In the genomic region with DNA sequence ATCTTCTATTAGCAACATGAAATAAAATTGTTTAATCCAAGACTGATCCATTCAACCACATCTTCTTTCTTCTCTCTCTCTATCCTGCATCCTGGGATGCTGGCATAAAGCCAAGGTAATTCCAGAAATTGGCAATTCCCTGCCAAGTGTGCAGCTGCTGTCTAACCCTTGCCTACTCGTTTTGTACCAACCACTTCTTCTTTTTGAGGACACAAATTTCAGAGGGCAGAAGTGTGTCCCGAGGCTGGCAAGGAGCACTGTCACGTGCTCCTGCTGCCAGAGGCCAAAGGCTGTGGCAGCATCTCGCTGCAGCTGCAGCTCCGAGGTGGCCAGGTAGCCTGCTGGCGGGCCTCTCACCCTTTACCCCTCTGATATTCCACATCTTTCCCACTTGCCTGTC, we compare ENCODE assay signal across 10 mouse cellular contexts.
DNase-seq lines count a peak whose midpoint lies in the region; ATAC-seq and TF ChIP-seq lines count a peak whose summit lies in the region.
"Had no signal": no experiment of that assay in that cellular context is flagged by ENCODE, and none has a peak within 500 bp of the region (broad histone marks: within the 10 kb centered on the region; RNA-seq: fewer than 3 reads in every experiment).

No protein-coding gene starts in this region.

- H3K4me3 ChIP-seq in forebrain, embryonic 13.5 days = no peak overlapping the region
- no peak overlapping the region for H3K4me3 ChIP-seq in forebrain, embryonic 10.5 days
- H3K4me3 ChIP-seq in hindbrain, postnatal 0 days (ENCODE audit: low read length) = no peak overlapping the region
- H3K4me3 ChIP-seq in olfactory bulb, adult 2 months (ENCODE audit: insufficient read depth, low read depth, low read length) = no peak overlapping the region
- H3K4me3 ChIP-seq: lung, embryonic 15.5 days had no signal

- DNase-seq in forebrain, embryonic 10.5 days (ENCODE audit: extremely low spot score, low spot score) = no peak
- peak; percentile 57 for DNase-seq in retina, postnatal 1 day
- no peak for DNase-seq in retina, embryonic 14.5 days (ENCODE audit: low spot score)
- peak; percentile 89 for DNase-seq in hindbrain, postnatal 0 days (ENCODE audit: low spot score)

- no peak for TF ChIP-seq POLR2A in olfactory bulb, adult 2 months (IDR thresholded peaks at IDR 0.05; ENCODE audit: insufficient read depth, low read depth, low read length)

- peaks cover 34% of the 10 kb centered on the region for H3K4me1 ChIP-seq in forebrain, embryonic 13.5 days
- peaks cover 27% of the 10 kb centered on the region for H3K4me1 ChIP-seq in forebrain, embryonic 10.5 days
- H3K4me1 ChIP-seq in hindbrain, postnatal 0 days (ENCODE audit: insufficient read depth, low read length) = peaks cover 11% of the 10 kb centered on the region
- H3K4me1 ChIP-seq in olfactory bulb, adult 2 months (ENCODE audit: control insufficient read depth, insufficient read depth, low read length) = peaks cover 14% of the 10 kb centered on the region
- H3K4me1 ChIP-seq: lung, embryonic 15.5 days had no signal

- TF ChIP-seq CTCF in hindbrain, postnatal 0 days (IDR thresholded peaks at IDR 0.05; ENCODE audit: low read depth) = no peak
- no peak for TF ChIP-seq CTCF in olfactory bulb, adult 2 months (IDR thresholded peaks at IDR 0.05; ENCODE audit: insufficient read depth, low read depth, low read length)

- peak; percentile 91 for ATAC-seq in forebrain, embryonic 13.5 days
- peak; percentile 85 for ATAC-seq in hindbrain, postnatal 0 days
- no peak for ATAC-seq in inflammation-experienced regulatory T-cells, adult 6 months
- ATAC-seq in erythroid progenitor cell, adult 5-6 weeks (replicated peaks; ENCODE audit: low FRiP score, poor library complexity, severe bottlenecking) = no peak
- ATAC-seq: intestine, postnatal 0 days had no signal

- H3K9me3 ChIP-seq in forebrain, embryonic 13.5 days (replicated peaks) = no peaks in the 10 kb centered on the region
- no peaks in the 10 kb centered on the region for H3K9me3 ChIP-seq in forebrain, embryonic 10.5 days
- no peaks in the 10 kb centered on the region for H3K9me3 ChIP-seq in hindbrain, postnatal 0 days (ENCODE audit: low read length)
- H3K9me3 ChIP-seq: lung, embryonic 15.5 days had no signal

- 18% methylated on average over 6 of the region's 6 CpGs for WGBS in forebrain, embryonic 13.5 days
- 69% methylated on average over 6 of the region's 6 CpGs for WGBS in forebrain, embryonic 10.5 days
- 15% methylated on average over 6 of the region's 6 CpGs for WGBS in hindbrain, postnatal 0 days
- 24% methylated on average over 6 of the region's 6 CpGs for WGBS in olfactory bulb, adult 2 months

- peak overlapping the region; percentile 39 for H3K4me2 ChIP-seq in forebrain, embryonic 13.5 days
- H3K4me2 ChIP-seq in hindbrain, postnatal 0 days (ENCODE audit: low read depth, low read length) = 0 out of 2 replicates have a peak overlapping the region, but pooled peaks have one; percentile 13
- H3K4me2 ChIP-seq: lung, embryonic 15.5 days had no signal

- H3K9ac ChIP-seq in forebrain, embryonic 13.5 days = 0 out of 2 replicates have a peak overlapping the region, but pooled peaks have one; percentile 43
- no peak overlapping the region for H3K9ac ChIP-seq in hindbrain, postnatal 0 days (replicated peaks; ENCODE audit: low read length)
- H3K9ac ChIP-seq: lung, embryonic 15.5 days had no signal

- H3K36me3 ChIP-seq in forebrain, embryonic 13.5 days (ENCODE audit: poor library complexity, severe bottlenecking) = no peaks in the 10 kb centered on the region
- no peaks in the 10 kb centered on the region for H3K36me3 ChIP-seq in forebrain, embryonic 10.5 days (replicated peaks)
- H3K36me3 ChIP-seq in hindbrain, postnatal 0 days (ENCODE audit: insufficient read depth, low read length) = no peaks in the 10 kb centered on the region
- H3K36me3 ChIP-seq: lung, embryonic 15.5 days had no signal

- no peaks in the 10 kb centered on the region for H3K27me3 ChIP-seq in forebrain, embryonic 13.5 days
- no peaks in the 10 kb centered on the region for H3K27me3 ChIP-seq in forebrain, embryonic 10.5 days (ENCODE audit: poor library complexity, severe bottlenecking)
- no peaks in the 10 kb centered on the region for H3K27me3 ChIP-seq in hindbrain, postnatal 0 days (ENCODE audit: insufficient read depth, low read length)
- H3K27me3 ChIP-seq: lung, embryonic 15.5 days had no signal

- H3K27ac ChIP-seq in forebrain, embryonic 13.5 days = peak overlapping the region; percentile 92
- H3K27ac ChIP-seq in forebrain, embryonic 10.5 days = no peak overlapping the region
- H3K27ac ChIP-seq in hindbrain, postnatal 0 days = peak overlapping the region; percentile 79
- 0 out of 2 replicates have a peak overlapping the region, but pooled peaks have one; percentile 1 for H3K27ac ChIP-seq in olfactory bulb, adult 2 months (ENCODE audit: insufficient read depth, low read depth, low read length)
- H3K27ac ChIP-seq: lung, embryonic 15.5 days had no signal

Comparison
In these comparisons a context has a peak if more than half of its experiments do, and no peak if none do; other contexts are left out.
1. DNase-seq: peak in retina, postnatal 1 day (single experiment) and hindbrain, postnatal 0 days (single experiment); none in forebrain, embryonic 10.5 days (single experiment) and retina, embryonic 14.5 days (single experiment).
2. ATAC-seq: peak in forebrain, embryonic 13.5 days (single experiment) and hindbrain, postnatal 0 days (single experiment); none in inflammation-experienced regulatory T-cells, adult 6 months (single experiment) and erythroid progenitor cell, adult 5-6 weeks (single experiment).